Mouse (Mus musculus) adrenal gland, postnatal 25 days (tissue): ENCODE measurements around the gene Nudt5. TPM values are rescaled to one million over a fixed set of nuclear protein-coding genes. Genes with fewer than 3 reads are reported as not detected.
A peak's percentile ranks its signal among the peaks of the same experiment; 100 is the strongest.

Experiments used
- DNase-seq: peaks from one replicate; pipeline ENCODE4 v3.0.0; 2021; ENCODE audit warnings: mixed read lengths
- total RNA-seq: library from RNA; stranded (reverse); gene quantifications from 2 replicates; pipeline ENCODE4 v1.2.3, GENCODE M21; 2021

Nudt5 gene
- total RNA-seq, 1 experiment from 2014 or later, result 43.2 TPM

DNA sequence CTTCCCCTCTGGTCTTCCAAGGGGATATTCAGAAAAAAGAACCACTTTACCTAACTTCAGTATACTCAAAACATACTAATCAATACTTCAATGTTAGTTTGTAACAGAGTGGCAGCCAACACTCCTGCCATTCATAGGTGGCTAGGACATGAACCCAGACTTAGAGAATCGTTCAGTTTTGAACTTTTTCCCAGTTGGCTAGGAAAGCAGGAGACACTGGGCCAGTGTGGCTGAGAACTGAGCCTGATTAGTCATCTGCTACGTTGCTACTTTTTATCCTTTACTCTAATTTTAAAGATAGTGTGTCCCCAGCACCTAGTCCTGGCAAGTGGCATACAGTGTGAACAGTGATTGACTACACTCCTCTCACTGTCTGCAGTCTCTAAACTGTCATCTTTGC lies 22.9 kb downstream of the Nudt5 start:
- no peak for DNase-seq

DNA sequence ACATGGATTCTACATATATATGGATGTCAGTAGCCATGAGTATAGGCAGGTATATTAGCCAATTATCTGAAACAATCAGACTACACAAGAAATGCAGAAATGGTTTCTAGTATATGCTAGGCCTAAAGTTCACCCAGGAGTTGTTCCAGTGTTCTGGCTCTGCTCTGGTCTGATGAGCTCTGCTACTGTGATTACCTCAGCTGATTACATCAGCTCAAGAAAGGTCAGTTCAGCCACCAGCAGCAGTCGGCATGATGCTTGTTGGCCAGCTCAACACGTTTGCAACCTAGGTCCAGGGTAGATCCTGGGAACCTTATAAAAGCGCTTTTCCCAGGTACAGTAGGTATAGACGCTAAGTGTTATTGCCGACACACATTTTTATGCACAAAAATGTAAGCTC lies 24.9 kb downstream of the Nudt5 start:
- no peak for DNase-seq

DNA sequence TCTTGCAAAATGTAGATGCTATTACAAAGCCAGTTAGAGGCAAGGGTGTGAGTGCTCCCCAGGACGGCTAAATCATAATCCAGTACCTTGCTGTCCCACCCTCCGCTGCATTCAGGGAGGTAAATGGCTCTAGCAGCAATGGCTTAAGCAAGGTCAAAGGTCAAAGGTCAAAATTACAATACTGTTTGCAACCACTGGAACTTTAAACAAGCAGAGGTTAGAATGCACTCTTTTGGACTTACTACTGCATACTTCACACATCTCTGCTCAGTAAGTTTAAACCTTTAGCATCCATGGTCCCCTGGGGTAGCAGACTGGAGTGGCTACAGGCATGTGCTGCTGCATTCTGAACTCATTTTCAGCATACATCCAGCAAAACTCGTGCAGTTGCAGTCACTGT lies 32.6 kb downstream of the Nudt5 start:
- DNase-seq, result no peak

DNA sequence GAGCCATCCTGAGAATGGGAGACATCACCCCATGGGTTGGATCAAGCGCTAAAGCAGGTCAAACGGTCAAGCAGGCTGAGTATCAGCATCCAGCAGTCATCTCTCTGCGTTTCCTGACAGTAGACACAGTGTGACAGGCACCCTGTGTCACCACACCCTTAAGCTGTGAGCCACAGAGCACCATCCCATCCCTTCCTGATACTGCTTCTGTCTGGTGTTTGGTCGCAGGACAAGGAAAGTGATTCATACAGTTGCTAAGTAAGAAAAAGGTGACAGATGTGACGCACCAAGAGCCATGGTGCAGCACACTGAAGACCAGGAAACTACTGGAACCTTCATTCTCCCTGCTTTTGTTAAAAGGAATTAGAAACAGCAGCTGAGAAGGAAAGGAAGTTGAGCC lies 44.0 kb downstream of the Nudt5 start:
- no peak for DNase-seq

DNA sequence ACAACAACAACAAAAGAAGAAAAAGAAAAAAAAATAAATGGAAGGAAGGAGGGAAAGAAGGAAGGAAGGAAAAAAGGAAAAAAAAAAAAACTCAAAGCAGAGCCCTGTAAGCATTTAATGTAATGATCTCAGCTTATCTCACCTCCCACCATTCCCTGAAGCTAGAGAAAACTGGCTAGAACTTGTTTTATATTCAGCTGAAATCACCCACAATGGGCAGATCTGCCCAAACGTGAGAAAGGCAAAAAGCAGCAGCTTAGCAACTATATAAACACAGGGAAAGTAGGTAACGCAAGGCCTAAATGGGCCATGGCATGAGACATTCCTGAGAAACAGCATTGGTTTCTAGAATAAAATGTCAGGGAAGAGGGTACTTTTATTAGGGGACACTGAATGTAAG lies 44.6 kb downstream of the Nudt5 start:
- no peak for DNase-seq

DNA sequence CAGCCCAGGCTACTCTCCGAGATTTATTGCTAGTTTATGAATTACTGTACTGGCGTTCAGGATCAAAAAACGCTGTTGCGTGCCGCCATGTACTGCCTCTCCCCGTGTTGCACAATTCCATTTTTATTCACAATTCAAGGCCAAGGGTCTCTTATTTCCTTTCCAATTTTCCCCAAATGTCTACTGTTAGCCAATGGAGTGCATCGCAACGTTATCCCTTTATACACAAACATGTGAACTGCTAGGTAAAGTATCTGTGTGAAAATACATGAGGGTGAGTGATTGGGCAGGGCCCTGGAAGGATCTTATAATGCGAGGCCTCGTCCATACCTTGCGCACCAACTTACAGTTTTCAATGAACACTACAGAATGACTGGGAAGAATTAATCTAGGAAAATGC lies 49.5 kb downstream of the Nudt5 start:
- DNase-seq, result no peak

DNA sequence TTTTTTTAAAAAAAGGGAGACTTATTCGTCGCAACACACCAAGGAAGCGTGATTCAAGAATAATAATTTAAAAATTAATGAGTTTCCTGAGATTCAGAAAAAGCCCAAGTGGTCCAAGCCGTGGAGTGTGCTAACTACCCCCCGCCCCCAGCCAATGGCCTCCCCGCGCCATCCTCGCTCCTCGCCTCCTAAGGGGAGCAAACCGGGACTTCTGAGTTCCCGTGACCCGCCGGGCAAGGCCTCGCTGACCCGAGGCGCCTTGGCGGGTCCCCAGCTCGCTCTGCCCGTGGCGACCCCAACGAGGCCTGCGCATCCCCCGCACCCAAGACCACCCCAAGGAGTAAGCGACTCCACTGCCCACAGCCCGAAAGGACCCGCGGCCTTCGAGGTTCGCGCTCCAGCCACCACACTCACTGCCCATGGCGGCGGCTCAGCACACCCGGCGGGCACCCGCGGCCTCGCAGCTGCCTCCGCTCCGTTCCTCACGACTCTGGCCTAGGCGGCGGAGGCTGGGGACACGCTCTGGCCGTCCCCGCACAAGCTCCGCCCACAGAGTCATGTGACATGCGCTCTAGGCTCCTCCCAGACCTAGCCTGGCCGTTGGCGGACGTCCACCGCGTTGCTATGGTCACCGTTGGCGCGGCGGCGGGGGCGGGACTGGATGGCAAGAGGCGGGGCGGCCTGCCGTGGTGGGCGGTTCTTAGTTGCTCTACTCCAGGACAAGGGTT lies 50.2 kb downstream of the Nudt5 start, which contains the start of gene Sec61a2:
Gene Sec61a2 (minus strand): TSS at position 590 of the 728 bp plus-strand sequence.
- peak; percentile 100 for DNase-seq

DNA sequence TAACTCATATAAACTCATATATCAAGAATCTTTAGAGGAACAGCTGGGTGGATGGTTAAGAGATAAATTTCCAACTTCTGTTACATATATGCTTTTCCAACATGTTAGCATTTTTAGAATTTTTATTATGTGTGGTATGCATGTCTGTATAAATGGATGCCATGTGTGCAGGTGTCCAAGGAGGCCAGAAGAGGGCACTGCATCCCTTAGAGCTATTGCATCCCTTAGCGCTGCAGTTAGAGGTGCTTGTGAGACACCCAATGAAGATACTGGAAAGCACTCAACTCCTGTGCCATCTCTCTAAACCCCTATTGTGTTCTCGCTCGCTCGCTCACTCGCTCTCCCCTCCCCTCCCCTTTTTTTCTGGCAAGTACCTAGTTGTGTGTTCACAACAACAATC lies 55.3 kb downstream of the Nudt5 start:
- no peak for DNase-seq

DNA sequence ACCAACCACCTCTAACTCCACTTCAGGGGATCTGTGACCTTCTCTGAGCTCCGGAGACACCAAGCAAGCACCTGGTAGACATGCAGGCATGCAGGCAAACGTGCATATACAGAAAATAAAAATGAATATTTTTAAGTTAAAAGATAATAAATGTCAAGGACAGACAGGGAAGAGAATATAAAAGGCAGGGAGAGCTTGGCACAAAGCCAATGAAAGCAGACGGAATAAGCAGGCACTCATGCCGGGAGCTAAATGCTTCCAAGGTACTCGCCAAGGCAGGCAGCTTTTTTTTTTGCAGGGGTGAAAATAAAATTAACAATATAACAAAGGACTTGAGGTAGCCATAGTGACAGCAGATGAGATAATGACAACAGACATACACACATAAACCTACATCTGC lies 61.3 kb downstream of the Nudt5 start:
- DNase-seq, result peak; percentile 58

DNA sequence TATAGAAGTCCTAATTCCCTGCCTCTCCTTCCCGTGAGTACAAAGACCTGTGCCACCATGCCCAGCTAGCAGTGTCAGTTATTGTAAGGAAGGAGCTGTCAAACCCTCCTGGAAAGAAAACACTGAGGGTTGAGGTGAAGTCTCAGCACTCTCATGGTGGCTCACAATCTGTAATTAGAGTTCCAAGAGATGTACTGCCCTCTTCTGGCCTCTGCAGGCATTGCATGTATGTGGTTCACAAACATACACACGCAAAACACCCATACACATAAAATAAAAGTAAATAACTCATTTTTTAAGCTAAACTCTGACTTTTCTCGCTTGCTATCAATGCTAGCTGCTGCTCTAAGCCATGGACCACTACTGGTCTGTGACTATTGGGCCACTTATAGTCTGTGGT lies 61.8 kb downstream of the Nudt5 start:
- peak; percentile 48 for DNase-seq

DNA sequence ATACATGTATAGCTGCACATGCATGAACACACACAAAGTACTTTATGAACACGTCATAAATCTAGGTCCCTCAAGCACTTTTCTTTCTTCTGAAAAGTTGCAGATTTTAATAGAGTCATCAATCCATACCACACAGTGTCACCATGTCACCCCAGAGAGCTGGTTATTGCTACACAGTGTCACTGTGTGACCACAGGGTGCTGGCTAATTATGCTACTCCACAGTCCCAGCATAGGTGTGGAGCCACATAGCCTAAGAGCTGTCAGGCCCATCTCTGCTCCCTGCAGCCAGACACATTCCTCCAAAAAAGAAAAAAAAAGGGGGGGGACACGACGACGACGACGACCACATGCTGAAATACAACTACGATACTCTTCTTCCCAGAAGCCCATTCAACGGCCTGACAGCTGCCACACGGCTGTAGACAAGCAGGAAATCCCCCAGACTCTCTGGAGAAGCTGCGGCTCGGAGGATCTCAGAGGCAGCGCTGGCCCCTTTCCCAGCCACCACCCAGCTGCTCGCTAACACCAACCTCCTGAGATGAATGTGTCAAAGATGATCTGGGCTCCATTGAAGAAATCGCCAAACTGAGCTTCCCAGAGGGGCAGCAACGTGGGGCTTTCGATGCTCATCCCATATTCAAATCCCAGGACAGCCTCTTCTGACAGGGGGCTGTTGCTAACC lies 66.6 kb downstream of the Nudt5 start:
- no peak for DNase-seq

Other genes with a start within 250 kb of the Nudt5 start
- gene Camk1d, start 130.5 kb upstream of the Nudt5 start, total RNA-seq, result 4.9 and 7.4 TPM in 2 replicates
- gene Cdc123, start 145 bp downstream of the Nudt5 start, total RNA-seq, result 129 and 133 TPM in 2 replicates
- 0.85 TPM in 1 of 2 replicates, not detected in the other for gene Gm13199, start 17.9 kb downstream of the Nudt5 start, total RNA-seq
- 41.2 and 55.9 TPM in 2 replicates for gene Sec61a2, start 50.4 kb downstream of the Nudt5 start, total RNA-seq
- 15.7 and 16.8 TPM in 2 replicates for gene Dhtkd1, start 97.8 kb downstream of the Nudt5 start, total RNA-seq
- gene Upf2, start 106.5 kb downstream of the Nudt5 start, total RNA-seq, result 28.6 and 30.2 TPM in 2 replicates